Mouse (Mus musculus): ENCODE data around the gene Zscan4-ps3. TPM values are rescaled to one million over a fixed set of nuclear protein-coding genes. Genes with fewer than 3 reads are reported as not detected.
"Not testable (repeated sequence)": the region's sequence is repeated elsewhere in the genome, so short reads cannot be mapped to it uniquely, and the experiment has no call there.

The Zscan4-ps3 gene
- total RNA-seq (2018; cell fraction: chromatin; rRNA removed), result not detected
- total RNA-seq (2018; cell fraction: cytosol; rRNA removed), result not detected
- not detected for total RNA-seq (2018; cell fraction: nucleus; rRNA removed)
- not detected in 3 replicates for polyA plus RNA-seq (2018)

- H3K36me3 ChIP-seq (ENCODE audit: inconsistent target); H3K27ac ChIP-seq; H3K4me3 ChIP-seq (ENCODE audit: inconsistent target); H3K79me2 ChIP-seq (ENCODE audit: inconsistent target): not testable (repeated sequence)
- 70% methylated on average over 2 of the region's 2 CpGs for WGBS (ENCODE audit: missing documents)
These were observed at the start of gene Zscan4-ps3 for GRCm38 (mm10) chr7:11609008-11609407. TSS of gene Zscan4-ps3 (plus strand) at chr7:11609308.

GRCm38 (mm10) chr7:11617082-11617481 lies 8.0 kb downstream of the Zscan4-ps3 start:
- not testable (repeated sequence) for H3K4me3 ChIP-seq (ENCODE audit: inconsistent target); H3K36me3 ChIP-seq (ENCODE audit: inconsistent target); H3K79me2 ChIP-seq (ENCODE audit: inconsistent target); H3K27ac ChIP-seq
- 17% methylated on average over 8 of the region's 8 CpGs for WGBS (ENCODE audit: missing documents)

Other genes starting within 250 kb of the Zscan4-ps3 start
- gene Zscan4f, start 211.4 kb upstream of the Zscan4-ps3 start, polyA plus RNA-seq (2018), result not detected in 3 replicates
- not detected in 3 replicates for gene Zscan4-ps2, start 95.0 kb upstream of the Zscan4-ps3 start, polyA plus RNA-seq (2018)
- not detected in 3 replicates for gene Vmn1r72, start 70.8 kb downstream of the Zscan4-ps3 start, polyA plus RNA-seq (2018)
- not detected in 3 replicates for gene Vmn1r73, start 121.0 kb downstream of the Zscan4-ps3 start, polyA plus RNA-seq (2018)
- not detected in 3 replicates for gene Vmn1r74, start 224.7 kb downstream of the Zscan4-ps3 start, polyA plus RNA-seq (2018)

Measured in macrophage (primary cell).